Mouse (Mus musculus) myocyte (in vitro differentiated cells): ENCODE measurements around the gene Wdr25.

Experiments used
- E2F4 ChIP-seq: IDR thresholded peaks from one replicate; pipeline ENCODE4 v1.6.1; 2011; ENCODE audit warnings: mild to moderate bottlenecking, control low read depth, moderate library complexity; ENCODE audit not compliant: insufficient read depth
- MAX ChIP-seq: IDR thresholded peaks from one replicate; pipeline ENCODE4 v1.6.1; 2011; ENCODE audit warnings: low read depth, mild to moderate bottlenecking, control low read depth
- MYOD1 ChIP-seq, 3 experiments: IDR thresholded peaks; one replicate each; pipeline ENCODE4 v1.6.1; 2011; ENCODE audit warnings: control low read depth in 2 of 3, low read depth in 2 of 3, mild to moderate bottlenecking in 2 of 3, moderate library complexity in 1 of 3; ENCODE audit not compliant: insufficient read length in 2 of 3, control insufficient read depth in 1 of 3
- MYOG ChIP-seq, 3 experiments: IDR thresholded peaks; one replicate each; pipeline ENCODE4 v1.6.1; 2011; ENCODE audit warnings: control low read depth in 2 of 3, low read depth in 2 of 3, mild to moderate bottlenecking in 2 of 3; ENCODE audit not compliant: insufficient read length in 2 of 3, control insufficient read depth in 1 of 3, insufficient read depth in 1 of 3
- POLR2A ChIP-seq: IDR thresholded peaks from one replicate; pipeline ENCODE4 v1.6.1; 2011; ENCODE audit warnings: low read depth, mild to moderate bottlenecking, control low read depth, moderate library complexity; ENCODE audit not compliant: insufficient read length
- POLR2AphosphoS2 ChIP-seq: IDR thresholded peaks from one replicate; pipeline ENCODE4 v1.6.1; 2011; ENCODE audit warnings: low read depth, control low read depth; ENCODE audit not compliant: insufficient read length
- REST ChIP-seq: IDR thresholded peaks from one replicate; pipeline ENCODE4 v1.6.1; 2011; ENCODE audit warnings: mild to moderate bottlenecking, control low read depth, moderate library complexity; ENCODE audit not compliant: insufficient read depth, insufficient read length
- SRF ChIP-seq: IDR thresholded peaks from one replicate; pipeline ENCODE4 v1.6.1; 2011; ENCODE audit warnings: low read depth; ENCODE audit not compliant: control insufficient read depth, insufficient read length
- TCF12 ChIP-seq: IDR thresholded peaks from one replicate; pipeline ENCODE4 v1.6.1; 2011; ENCODE audit warnings: mild to moderate bottlenecking, control low read depth; ENCODE audit not compliant: poor library complexity, insufficient read depth, severe bottlenecking
- USF1 ChIP-seq: IDR thresholded peaks from one replicate; pipeline ENCODE4 v1.6.1; 2011; ENCODE audit warnings: low read depth, mild to moderate bottlenecking, control low read depth, moderate library complexity

DNA sequence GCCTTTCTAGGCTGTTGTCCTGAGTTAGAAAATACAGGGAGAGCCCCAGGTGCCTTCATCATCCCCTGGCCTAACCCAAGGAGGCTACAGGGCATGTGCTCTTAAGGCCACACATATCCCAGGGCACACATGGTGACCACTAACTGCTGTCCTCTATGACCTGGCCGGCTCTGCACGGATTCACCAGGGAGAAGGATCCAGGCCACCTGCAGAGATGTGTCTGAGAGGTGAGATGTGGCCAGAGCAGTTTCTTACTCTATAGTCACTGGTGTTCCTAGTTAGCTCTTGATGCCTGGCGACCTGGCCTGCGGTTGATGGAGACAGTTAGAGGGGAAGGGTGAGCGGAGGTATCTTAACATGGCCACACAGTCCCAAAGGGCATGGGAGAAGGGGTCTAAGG, 129.5 kb downstream of the Wdr25 start:
- TF ChIP-seq USF1 (no peak), MAX (no peak), MYOD1 (IDR thresholded peaks at IDR 0.05; ENCODE audit: control insufficient read depth in 1 of 3, insufficient read length in 2 of 3, low read depth in 2 of 3) (no peak), POLR2A (no peak), SRF (no peak), TCF12 (no peak), E2F4 (no peak), MYOG (IDR thresholded peaks at IDR 0.05; ENCODE audit: control insufficient read depth in 1 of 3, insufficient read depth in 1 of 3, insufficient read length in 2 of 3, low read depth in 2 of 3) (no peak), REST (no peak), POLR2AphosphoS2 (no peak)
